Mouse (Mus musculus): ENCODE measurements around the gene D8Ertd738e. TPM values are rescaled to one million over a fixed set of nuclear protein-coding genes. Genes with fewer than 3 reads are reported as not detected.

Gene D8Ertd738e
- polyA plus RNA-seq, 1 experiment from 2014 or later = 380 TPM

- Histone ChIP-seq H3K4me2 (ENCODE audit: low read length) (peak overlapping the region; percentile 95), H3K9ac (ENCODE audit: low read length) (peak overlapping the region; percentile 82; the same call in 1 of the 2 replicates), H3K9me3 (ENCODE audit: control insufficient read depth, low read length) (no peaks in the 10 kb centered on the region), H3K27me3 (replicated peaks; ENCODE audit: control insufficient read depth, insufficient read depth, low read length) (no peaks in the 10 kb centered on the region), H3K36me3 (ENCODE audit: control insufficient read depth, insufficient read depth, low read length) (peaks cover 15% of the 10 kb centered on the region), H3K27ac (ENCODE audit: low read depth) (peak overlapping the region; percentile 91), H3K4me1 (replicated peaks; ENCODE audit: control insufficient read depth, insufficient read depth, low read length) (peaks cover 62% of the 10 kb centered on the region), H3K4me3 (ENCODE audit: low read depth, low read length) (peak overlapping the region; percentile 71)
- ATAC-seq (replicated peaks; ENCODE audit: low FRiP score, low TSS enrichment, low read depth) (no peak), DNase-seq (ENCODE audit: low spot score) (no peak)
- WGBS = 88% methylated on average over 9 of the region's 9 CpGs
These were observed 47.1 kb downstream of the D8Ertd738e start for GRCm38 (mm10) chr8:84202466-84202865.

GRCm38 (mm10) chr8:84201545-84202245 is 47.8 kb downstream of the D8Ertd738e start:
- no peaks in the 10 kb centered on the region for H3K27me3 ChIP-seq (replicated peaks; ENCODE audit: control insufficient read depth, insufficient read depth, low read length)
- peak overlapping the region; percentile 71 for H3K4me3 ChIP-seq (ENCODE audit: low read depth, low read length)
- peak overlapping the region; percentile 95 for H3K4me2 ChIP-seq (ENCODE audit: low read length)
- 52% methylated on average over 15 of the region's 15 CpGs for WGBS
- no peaks in the 10 kb centered on the region for H3K9me3 ChIP-seq (ENCODE audit: control insufficient read depth, low read length)
- DNase-seq (ENCODE audit: low spot score) (peak; percentile 72), ATAC-seq (replicated peaks; ENCODE audit: low FRiP score, low TSS enrichment, low read depth) (no peak)
- H3K9ac ChIP-seq (ENCODE audit: low read length) = peak overlapping the region; percentile 82
- peaks cover 8% of the 10 kb centered on the region for H3K36me3 ChIP-seq (ENCODE audit: control insufficient read depth, insufficient read depth, low read length)
- H3K27ac ChIP-seq (ENCODE audit: low read depth) = peak overlapping the region; percentile 99
- peaks cover 58% of the 10 kb centered on the region for H3K4me1 ChIP-seq (replicated peaks; ENCODE audit: control insufficient read depth, insufficient read depth, low read length)

DNA sequence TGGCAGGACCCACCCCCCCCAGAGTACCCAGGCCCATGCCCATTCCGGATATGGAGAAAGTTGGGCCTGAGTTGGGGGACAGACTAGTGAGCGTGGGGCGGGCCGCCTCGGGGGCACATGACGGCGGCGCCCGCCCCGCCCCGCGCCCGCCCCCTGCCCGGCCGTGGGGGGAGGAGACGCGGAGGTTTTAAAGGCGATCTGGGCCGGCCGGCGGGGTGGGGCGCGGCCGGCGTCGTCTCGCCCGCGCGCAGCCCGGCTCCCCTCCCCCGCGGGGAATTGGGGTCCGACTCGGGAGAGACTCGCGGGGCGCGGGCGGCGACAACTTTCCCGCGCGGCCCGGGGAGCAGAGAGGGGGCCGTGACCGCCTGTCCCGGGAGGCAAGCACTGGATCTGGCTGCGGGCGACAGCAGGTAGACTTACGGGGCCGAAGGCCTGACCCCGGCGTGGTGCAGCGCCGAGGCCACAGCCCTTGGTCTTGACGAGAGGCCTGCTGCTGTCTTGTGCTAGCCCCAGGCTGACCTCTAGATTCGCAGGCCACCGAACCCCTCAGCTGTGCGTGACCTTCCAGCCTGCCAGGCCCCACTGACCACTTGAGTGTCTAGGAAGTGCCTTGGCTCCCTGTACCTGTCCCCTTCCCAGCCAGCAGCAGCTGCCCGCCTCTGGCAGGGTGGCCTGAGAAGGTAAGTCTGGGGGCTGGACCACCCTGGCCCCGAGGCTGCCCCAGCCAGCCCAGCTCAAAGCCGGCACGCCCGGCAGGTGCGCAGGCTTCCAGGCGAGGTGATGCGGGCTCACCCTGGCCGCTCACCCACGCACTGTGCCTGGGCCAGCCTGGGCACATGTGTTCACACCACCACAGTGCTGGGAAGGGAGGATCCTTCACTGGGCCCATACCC is 48.6 kb downstream of the D8Ertd738e start:
- H3K4me1 ChIP-seq (replicated peaks; ENCODE audit: control insufficient read depth, insufficient read depth, low read length) = peaks cover 58% of the 10 kb centered on the region
- 5% methylated on average over 38 of the region's 70 CpGs for WGBS
- peaks cover 7% of the 10 kb centered on the region; the same call in 1 of the 2 replicates for H3K36me3 ChIP-seq (ENCODE audit: control insufficient read depth, insufficient read depth, low read length)
- peak; percentile 20; the same call in 1 of the 2 replicates for ATAC-seq (replicated peaks; ENCODE audit: low FRiP score, low TSS enrichment, low read depth)
- peak; percentile 80 for DNase-seq (ENCODE audit: low spot score)
- peak overlapping the region; percentile 71 for H3K4me3 ChIP-seq (ENCODE audit: low read depth, low read length)
- peak overlapping the region; percentile 95 for H3K4me2 ChIP-seq (ENCODE audit: low read length)
- no peaks in the 10 kb centered on the region for H3K9me3 ChIP-seq (ENCODE audit: control insufficient read depth, low read length)
- peak overlapping the region; percentile 99 for H3K27ac ChIP-seq (ENCODE audit: low read depth)
- H3K9ac ChIP-seq (ENCODE audit: low read length) = peak overlapping the region; percentile 82
- no peaks in the 10 kb centered on the region for H3K27me3 ChIP-seq (replicated peaks; ENCODE audit: control insufficient read depth, insufficient read depth, low read length)

- H3K9me3 ChIP-seq (ENCODE audit: control insufficient read depth, low read length) = no peaks in the 10 kb centered on the region
- 32% methylated on average over 8 of the region's 8 CpGs for WGBS
- H3K4me1 ChIP-seq (replicated peaks; ENCODE audit: control insufficient read depth, insufficient read depth, low read length) = peaks cover 58% of the 10 kb centered on the region
- peak overlapping the region; percentile 71 for H3K4me3 ChIP-seq (ENCODE audit: low read depth, low read length)
- no peaks in the 10 kb centered on the region; the same call in 1 of the 2 replicates for H3K36me3 ChIP-seq (ENCODE audit: control insufficient read depth, insufficient read depth, low read length)
- peak overlapping the region; percentile 99 for H3K27ac ChIP-seq (ENCODE audit: low read depth)
- H3K27me3 ChIP-seq (replicated peaks; ENCODE audit: control insufficient read depth, insufficient read depth, low read length) = no peaks in the 10 kb centered on the region
- peak overlapping the region; percentile 82 for H3K9ac ChIP-seq (ENCODE audit: low read length)
- ATAC-seq (replicated peaks; ENCODE audit: low FRiP score, low TSS enrichment, low read depth) (no peak), DNase-seq (ENCODE audit: low spot score) (no peak)
- H3K4me2 ChIP-seq (ENCODE audit: low read length) = peak overlapping the region; percentile 95
These were observed 49.4 kb downstream of the D8Ertd738e start for GRCm38 (mm10) chr8:84200126-84200555.

DNA sequence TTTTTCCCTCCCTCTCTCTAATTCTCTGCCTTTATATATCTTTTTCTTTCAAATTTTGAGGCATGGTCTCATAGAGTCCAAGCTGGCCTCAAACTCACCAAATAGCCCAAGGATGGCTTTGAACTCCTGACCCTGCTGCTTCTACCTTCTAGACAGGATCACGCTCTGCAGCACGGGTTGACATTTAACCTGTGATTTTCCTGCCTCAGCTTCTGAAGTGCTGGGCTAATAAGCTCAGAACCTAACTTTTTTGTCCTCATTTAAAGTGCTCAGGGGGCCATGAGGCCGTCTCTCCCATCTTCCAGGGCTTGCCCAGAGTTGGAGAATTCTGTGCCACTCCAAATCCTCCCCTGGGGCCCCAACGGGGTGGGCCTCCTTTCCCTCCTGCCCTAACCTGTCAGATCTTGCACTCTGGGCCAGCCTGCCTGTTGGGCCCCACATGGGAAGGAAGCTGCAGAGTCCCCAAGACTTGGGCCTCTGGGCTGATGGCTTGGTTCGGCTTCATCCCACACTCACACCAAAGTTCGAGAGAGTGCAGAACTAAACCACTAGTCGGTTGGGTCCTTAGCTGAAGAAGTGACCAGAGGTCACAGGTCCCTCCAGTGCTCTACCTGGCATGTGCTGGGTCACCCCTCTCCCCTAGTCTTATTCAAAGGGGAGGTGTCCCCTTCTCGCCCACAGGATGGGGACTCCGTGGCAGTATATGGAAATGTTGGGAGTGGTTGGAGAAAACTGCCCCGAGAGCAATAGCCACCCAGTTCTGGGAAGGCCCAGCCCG is 50.0 kb downstream of the D8Ertd738e start:
- H3K27me3 ChIP-seq (replicated peaks; ENCODE audit: control insufficient read depth, insufficient read depth, low read length) = no peaks in the 10 kb centered on the region
- peak overlapping the region; percentile 82 for H3K9ac ChIP-seq (ENCODE audit: low read length)
- H3K27ac ChIP-seq (ENCODE audit: low read depth) = peak overlapping the region; percentile 99
- WGBS = 42% methylated on average over 11 of the region's 11 CpGs
- H3K9me3 ChIP-seq (ENCODE audit: control insufficient read depth, low read length) = no peaks in the 10 kb centered on the region
- peak overlapping the region; percentile 95; the same call in 1 of the 2 replicates for H3K4me2 ChIP-seq (ENCODE audit: low read length)
- peaks cover 58% of the 10 kb centered on the region for H3K4me1 ChIP-seq (replicated peaks; ENCODE audit: control insufficient read depth, insufficient read depth, low read length)
- H3K4me3 ChIP-seq (ENCODE audit: low read depth, low read length) = no peak overlapping the region
- ATAC-seq (replicated peaks; ENCODE audit: low FRiP score, low TSS enrichment, low read depth) = no peak
- no peaks in the 10 kb centered on the region; the same call in 1 of the 2 replicates for H3K36me3 ChIP-seq (ENCODE audit: control insufficient read depth, insufficient read depth, low read length)
- no peak for DNase-seq (ENCODE audit: low spot score)

- H3K9me3 ChIP-seq (ENCODE audit: control insufficient read depth, low read length) = no peaks in the 10 kb centered on the region
- H3K27me3 ChIP-seq (replicated peaks; ENCODE audit: control insufficient read depth, insufficient read depth, low read length) = no peaks in the 10 kb centered on the region
- peaks cover 54% of the 10 kb centered on the region for H3K4me1 ChIP-seq (replicated peaks; ENCODE audit: control insufficient read depth, insufficient read depth, low read length)
- peak overlapping the region; percentile 63; the same call in 1 of the 2 replicates for H3K9ac ChIP-seq (ENCODE audit: low read length)
- WGBS = 26% methylated on average over 4 of the region's 4 CpGs
- no peak for ATAC-seq (replicated peaks; ENCODE audit: low FRiP score, low TSS enrichment, low read depth)
- no peak overlapping the region for H3K4me3 ChIP-seq (ENCODE audit: low read depth, low read length)
- no peak for DNase-seq (ENCODE audit: low spot score)
- peak overlapping the region; percentile 99 for H3K27ac ChIP-seq (ENCODE audit: low read depth)
- no peaks in the 10 kb centered on the region for H3K36me3 ChIP-seq (ENCODE audit: control insufficient read depth, insufficient read depth, low read length)
- H3K4me2 ChIP-seq (ENCODE audit: low read length) = peak overlapping the region; percentile 56
These were observed 50.6 kb downstream of the D8Ertd738e start for GRCm38 (mm10) chr8:84198871-84199270.

- no peaks in the 10 kb centered on the region for H3K36me3 ChIP-seq (ENCODE audit: control insufficient read depth, insufficient read depth, low read length)
- peak overlapping the region; percentile 99 for H3K27ac ChIP-seq (ENCODE audit: low read depth)
- H3K9me3 ChIP-seq (ENCODE audit: control insufficient read depth, low read length) = no peaks in the 10 kb centered on the region
- peaks cover 51% of the 10 kb centered on the region for H3K4me1 ChIP-seq (replicated peaks; ENCODE audit: control insufficient read depth, insufficient read depth, low read length)
- no peaks in the 10 kb centered on the region for H3K27me3 ChIP-seq (replicated peaks; ENCODE audit: control insufficient read depth, insufficient read depth, low read length)
- DNase-seq (ENCODE audit: low spot score) = peak; percentile 92
- H3K9ac ChIP-seq (ENCODE audit: low read length) = peak overlapping the region; percentile 63
- 2% methylated on average over 30 of the region's 30 CpGs for WGBS
- peak; percentile 68 for ATAC-seq (replicated peaks; ENCODE audit: low FRiP score, low TSS enrichment, low read depth)
- H3K4me3 ChIP-seq (ENCODE audit: low read depth, low read length) = peak overlapping the region; percentile 44
- H3K4me2 ChIP-seq (ENCODE audit: low read length) = peak overlapping the region; percentile 56
These were observed 51.4 kb downstream of the D8Ertd738e start for GRCm38 (mm10) chr8:84197922-84198774.
